Mouse (Mus musculus): ENCODE measurements around the gene Vmn2r85.
"Not testable (repeated sequence)": the region's sequence is repeated elsewhere in the genome, so short reads cannot be mapped to it uniquely, and the experiment has no call there.

GRCm38 (mm10) chr10:130419954-130420353 is 9.5 kb downstream of the Vmn2r85 start:
- not testable (repeated sequence) for TF ChIP-seq E2F4 (IDR thresholded peaks at IDR 0.05; ENCODE audit: borderline replicate concordance, low read depth, low read length); SMC3 (IDR thresholded peaks at IDR 0.05; ENCODE audit: low read depth, low read length); POLR2AphosphoS2 (IDR thresholded peaks at IDR 0.05; ENCODE audit: low read length); HCFC1 (IDR thresholded peaks at IDR 0.05; ENCODE audit: low read depth, low read length); EP300 (IDR thresholded peaks at IDR 0.05; ENCODE audit: low read depth in 1 of 2, low read length in 2 of 2); GATA1 (IDR thresholded peaks at IDR 0.05; ENCODE audit: low read depth, low read length); CTCF (IDR thresholded peaks at IDR 0.05 in 2 of 3, conservative IDR thresholded peaks at IDR 0.05 in 1 of 3; ENCODE audit: control insufficient read depth in 1 of 3, insufficient read depth in 1 of 3, low read depth in 2 of 3, low read length in 3 of 3, poor library complexity in 1 of 3, severe bottlenecking in 1 of 3); NRF1 (IDR thresholded peaks at IDR 0.05; ENCODE audit: insufficient read depth, low read depth, low read length, poor library complexity, severe bottlenecking); ZMIZ1 (IDR thresholded peaks at IDR 0.05; ENCODE audit: low read depth, low read length); MXI1 (IDR thresholded peaks at IDR 0.05; ENCODE audit: low read depth, low read length)
